Mouse (Mus musculus): ENCODE measurements around the gene Gtf2i.

The Gtf2i gene

GRCm38 (mm10) chr5:134322355-134322754 is 7.8 kb upstream of the Gtf2i start:
- no peak for DNase-seq (ENCODE audit: low read depth, low spot score)

- no peak for DNase-seq (ENCODE audit: low read depth, low spot score)
Observed at GRCm38 (mm10) chr5:134321699-134322098, 7.1 kb upstream of the Gtf2i start.

DNA sequence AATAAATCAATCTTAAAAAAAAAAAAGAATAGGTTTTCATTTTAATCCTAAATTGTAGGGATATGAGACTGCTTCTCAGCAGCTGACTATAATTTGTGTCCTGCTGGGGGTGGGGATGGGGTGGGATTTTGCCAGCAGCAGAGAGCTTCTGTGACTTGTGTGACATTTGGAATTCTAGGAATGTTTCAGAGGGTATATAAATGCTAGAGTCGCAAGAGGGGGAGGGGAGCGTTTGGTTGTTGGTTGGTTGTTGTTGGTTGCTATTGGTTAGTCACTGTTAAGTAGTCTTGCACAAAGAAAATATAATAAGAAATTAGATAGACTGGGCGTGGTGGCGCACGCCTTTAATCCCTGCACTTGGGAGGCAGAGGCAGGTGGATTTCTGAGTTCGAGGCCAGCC is 4.3 kb upstream of the Gtf2i start:
- no peak for DNase-seq (ENCODE audit: low read depth, low spot score)

DNA sequence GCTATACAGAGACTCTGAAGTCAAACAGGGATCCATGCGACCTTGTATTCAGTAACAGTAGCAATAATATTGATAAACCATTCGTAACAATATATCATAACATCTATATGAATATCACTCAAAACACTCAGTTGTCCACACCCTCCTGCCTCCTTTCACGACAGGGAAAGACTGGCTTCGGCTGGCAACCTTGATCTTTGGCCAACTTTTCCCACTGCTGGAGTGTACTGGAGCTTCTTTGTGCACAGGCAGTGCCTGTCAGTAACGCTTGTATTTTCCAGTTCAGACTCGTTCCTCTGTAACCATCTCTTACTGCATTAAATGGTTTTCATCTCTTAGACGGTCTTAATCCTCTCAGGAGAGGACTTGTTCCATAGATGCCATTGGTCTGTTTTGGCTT is 2.2 kb upstream of the Gtf2i start:
- no peak for DNase-seq (ENCODE audit: low read depth, low spot score)

DNA sequence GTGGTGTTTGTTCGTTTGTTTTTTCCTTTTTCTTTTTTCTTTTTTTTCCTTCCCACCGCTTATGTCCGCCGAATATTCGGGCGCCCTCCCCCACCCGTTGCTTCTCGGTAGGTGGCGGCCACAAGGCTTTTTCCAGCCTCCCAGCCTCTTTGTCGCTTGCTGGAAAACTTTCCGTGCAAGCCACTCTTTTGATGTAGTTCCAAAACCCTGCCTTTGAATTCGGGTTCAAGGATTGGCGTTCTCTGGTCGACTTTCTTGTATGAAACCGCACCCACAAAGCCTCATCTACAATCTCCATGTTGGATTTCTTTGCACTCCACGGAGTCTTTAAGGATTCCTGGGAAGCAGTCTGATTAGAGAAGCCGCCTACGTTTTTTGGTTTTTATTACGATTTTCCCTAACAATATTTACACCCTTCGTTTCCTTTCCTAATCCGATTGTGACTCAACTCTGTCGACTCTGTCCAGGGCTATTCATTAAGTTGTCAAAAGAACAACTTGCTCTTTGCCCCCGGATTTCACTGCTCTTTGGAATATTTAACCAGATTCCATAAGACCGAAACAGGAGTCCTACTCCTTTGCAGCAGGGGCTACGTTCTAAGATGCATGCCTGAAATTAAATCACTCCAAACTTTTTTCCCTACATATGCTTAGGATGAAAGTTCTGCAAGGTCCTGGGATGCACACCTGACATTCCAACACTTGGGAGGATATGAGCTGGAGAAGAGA is 1.2 kb upstream of the Gtf2i start:
- no peak for DNase-seq (ENCODE audit: low read depth, low spot score)

- peak; percentile 86 for DNase-seq (ENCODE audit: low read depth, low spot score)
Observed at GRCm38 (mm10) chr5:134314068-134314674, 389 bp downstream of the Gtf2i start.

DNA sequence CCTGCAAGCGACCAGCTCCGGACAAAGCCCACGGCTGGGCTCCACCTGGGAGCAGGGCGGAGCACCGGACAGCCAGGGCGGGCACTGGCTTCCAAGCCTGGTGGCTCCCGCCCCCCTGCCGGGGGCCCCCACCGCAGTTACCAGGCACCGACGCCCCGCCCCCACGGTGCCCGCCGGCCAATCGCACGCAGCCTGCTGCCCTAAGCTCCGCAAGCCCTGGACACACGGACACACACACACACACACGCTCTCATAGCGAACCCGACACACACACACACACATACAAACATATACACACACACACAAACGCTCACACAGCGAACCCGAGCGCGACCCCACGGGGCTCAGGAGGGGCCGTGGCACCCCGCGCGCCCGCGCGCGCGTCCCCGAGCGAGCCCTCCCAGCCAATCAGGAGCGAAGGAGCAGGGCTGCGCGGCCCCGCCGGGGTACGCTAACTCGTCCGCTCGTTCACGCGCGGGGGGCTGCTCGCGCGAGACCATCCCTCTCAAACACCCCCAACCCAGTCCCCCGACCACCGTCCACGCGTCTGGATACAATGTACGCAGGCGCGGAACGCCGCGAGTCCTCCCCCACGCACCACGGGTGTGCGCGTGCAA is 1.0 kb downstream of the Gtf2i start:
- peak; percentile 97 for DNase-seq (ENCODE audit: low read depth, low spot score)

GRCm38 (mm10) chr5:134312691-134313450 is 1.7 kb downstream of the Gtf2i start:
- DNase-seq (ENCODE audit: low read depth, low spot score) = no peak

DNA sequence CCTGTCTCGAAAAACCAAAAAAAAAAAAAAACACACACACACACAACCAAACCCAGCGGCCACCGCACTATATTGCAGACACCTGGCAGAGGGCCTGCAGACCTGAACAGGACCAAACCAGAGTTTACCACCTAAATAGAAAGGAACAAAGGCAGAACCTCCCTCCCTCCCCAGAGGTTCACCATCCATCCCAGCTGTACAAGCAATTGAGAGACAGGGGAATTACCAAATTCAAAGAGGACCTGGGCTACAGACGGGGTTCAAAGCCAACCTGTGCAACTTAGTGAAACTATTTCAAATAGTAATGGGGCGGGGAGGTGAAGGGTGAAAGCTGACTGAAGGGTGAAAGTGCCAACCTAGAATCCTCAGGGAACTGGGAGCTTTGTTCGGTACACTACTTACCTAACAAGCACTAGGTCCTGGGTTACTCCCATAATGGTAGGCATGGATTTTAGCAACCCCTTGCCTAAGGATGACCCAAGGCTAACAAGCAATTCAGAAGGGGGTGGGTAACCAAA is 2.6 kb downstream of the Gtf2i start:
- DNase-seq (ENCODE audit: low read depth, low spot score) = no peak

- no peak for DNase-seq (ENCODE audit: low read depth, low spot score)
Observed at GRCm38 (mm10) chr5:134310201-134310600, 4.4 kb downstream of the Gtf2i start.

- DNase-seq (ENCODE audit: low read depth, low spot score) = no peak
Observed at GRCm38 (mm10) chr5:134309345-134309744, 5.2 kb downstream of the Gtf2i start.

- no peak for DNase-seq (ENCODE audit: low read depth, low spot score)
Observed at GRCm38 (mm10) chr5:134304639-134305038, 9.9 kb downstream of the Gtf2i start.

- DNase-seq (ENCODE audit: low read depth, low spot score) = no peak
Observed at GRCm38 (mm10) chr5:134295277-134296050, 19.1 kb downstream of the Gtf2i start.

DNA sequence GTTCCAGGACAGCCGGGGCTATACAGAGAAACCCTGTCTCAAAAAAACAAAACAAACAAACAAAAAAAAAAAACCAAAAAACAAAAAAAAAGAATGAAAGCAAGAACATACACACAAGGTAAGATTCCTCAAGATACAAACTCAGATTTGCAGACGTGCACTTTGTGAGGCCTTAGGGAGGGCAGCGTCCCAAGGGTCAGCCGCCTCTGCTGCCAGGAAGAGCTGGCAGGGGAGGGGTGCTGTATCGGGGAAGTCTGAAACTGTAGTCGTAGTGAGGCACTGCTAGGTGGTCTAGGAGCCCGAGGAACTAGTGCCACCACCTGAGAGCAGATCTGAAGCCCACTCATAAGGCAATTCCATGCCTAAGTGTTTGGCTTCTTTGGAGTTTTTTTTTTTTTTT is 20.0 kb downstream of the Gtf2i start:
- DNase-seq (ENCODE audit: low read depth, low spot score) = no peak

GRCm38 (mm10) chr5:134291096-134291495 is 23.5 kb downstream of the Gtf2i start:
- DNase-seq (ENCODE audit: low read depth, low spot score) = no peak

DNA sequence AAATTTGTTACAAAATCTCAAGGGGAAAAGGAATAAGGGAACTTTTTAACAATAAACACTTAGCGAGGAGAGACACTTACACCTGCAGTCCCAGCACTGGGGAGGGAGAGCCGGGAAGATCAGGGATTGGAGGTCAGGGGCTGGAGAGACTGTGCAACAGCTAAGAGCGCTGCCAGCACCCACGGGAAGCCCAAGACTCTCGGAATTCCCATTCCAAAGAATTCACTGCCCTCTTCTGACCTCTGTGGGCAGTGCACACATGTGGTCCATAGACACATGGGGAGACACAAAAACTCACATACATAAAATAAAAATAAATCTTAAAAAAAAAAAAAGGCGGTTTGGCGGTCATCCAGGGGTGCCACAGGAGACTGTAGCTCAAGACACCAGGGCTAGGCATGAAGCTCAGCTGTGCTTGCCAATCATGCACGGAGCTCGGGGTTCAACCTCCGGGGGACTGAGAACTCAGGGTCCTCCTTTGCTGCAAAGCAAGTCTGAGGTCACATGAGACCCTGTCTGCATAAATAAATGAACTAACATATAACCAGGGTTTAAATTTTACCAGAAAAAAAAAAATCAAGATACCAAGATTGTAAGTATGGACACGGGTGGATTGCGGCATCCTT is 24.5 kb downstream of the Gtf2i start:
- no peak for DNase-seq (ENCODE audit: low read depth, low spot score)

DNA sequence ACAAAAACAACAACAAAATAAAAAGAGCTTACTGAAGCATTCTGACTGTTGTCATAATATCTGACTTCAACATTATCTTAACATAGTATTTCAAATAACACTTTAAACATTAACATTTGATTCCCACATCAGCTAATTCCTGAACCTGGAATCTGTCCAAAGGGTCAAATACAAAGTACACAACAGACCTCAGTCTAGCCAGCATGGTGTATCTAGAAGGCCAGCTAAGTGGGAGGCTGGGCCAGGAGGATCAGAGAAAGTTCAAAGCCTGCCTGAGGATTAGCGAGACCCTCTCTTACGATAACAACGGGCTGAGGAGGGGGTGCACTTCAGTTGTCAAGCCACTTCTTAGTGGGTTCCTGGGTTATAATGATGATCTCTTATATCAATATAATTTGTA is 26.5 kb downstream of the Gtf2i start:
- no peak for DNase-seq (ENCODE audit: low read depth, low spot score)

DNA sequence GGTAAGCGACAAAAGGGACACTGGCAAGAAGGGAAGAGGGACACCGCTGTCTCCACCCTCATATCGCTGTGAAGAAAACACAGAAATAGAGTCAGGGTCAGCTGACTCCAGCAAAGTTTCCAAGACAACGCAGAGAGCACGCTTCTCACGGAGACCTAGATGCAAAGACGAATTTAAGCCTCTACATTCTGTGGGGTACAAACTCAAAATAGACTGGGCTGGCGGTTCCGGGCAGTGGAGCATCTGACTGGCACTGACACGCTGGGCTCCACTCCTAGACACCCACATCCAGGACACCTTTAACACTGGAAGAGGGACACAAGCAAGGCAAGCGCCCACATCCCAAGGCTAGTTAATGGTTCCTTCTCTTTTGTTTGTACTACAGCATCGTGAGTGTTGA is 29.6 kb downstream of the Gtf2i start:
- DNase-seq (ENCODE audit: low read depth, low spot score) = no peak

- DNase-seq (ENCODE audit: low read depth, low spot score) = peak; percentile 81
Observed at GRCm38 (mm10) chr5:134282603-134283002, 32.0 kb downstream of the Gtf2i start.

DNA sequence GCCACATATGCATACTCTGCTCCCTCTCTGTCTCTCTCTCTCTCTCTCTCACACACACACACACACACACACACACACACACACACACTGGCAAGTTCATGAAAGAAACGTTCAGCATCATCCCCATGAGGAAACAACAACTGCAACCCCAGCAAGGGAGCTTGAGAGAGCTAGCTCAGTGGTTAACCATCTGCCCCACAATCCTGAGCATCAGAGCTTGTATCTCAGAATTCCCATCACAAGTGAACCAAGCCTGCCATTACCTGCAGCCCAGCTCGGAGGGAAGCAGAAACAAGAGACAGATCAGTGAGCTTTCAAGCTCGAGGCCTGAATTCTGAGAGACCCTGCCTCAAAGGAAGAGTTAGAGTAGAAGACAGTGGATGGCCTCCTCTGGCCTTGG is 32.5 kb downstream of the Gtf2i start:
- DNase-seq (ENCODE audit: low read depth, low spot score) = peak; percentile 40

- no peak for DNase-seq (ENCODE audit: low read depth, low spot score)
Observed at GRCm38 (mm10) chr5:134279371-134279770, 35.2 kb downstream of the Gtf2i start.

Data from A20 (cell line).